Mouse (Mus musculus) thymus, adult 18-20 months (tissue): ENCODE data around the gene Tnfaip6.

Source experiments
- DNase-seq, 2 experiments: peaks; one replicate each; pipeline ENCODE4 v3.0.0; 2022; ENCODE audit warnings: mixed read lengths in 2 of 2

Tnfaip6 gene

GRCm38 (mm10) chr2:52053502-52053901 lies 15.7 kb downstream of the Tnfaip6 start:
- DNase-seq = no peak

DNA sequence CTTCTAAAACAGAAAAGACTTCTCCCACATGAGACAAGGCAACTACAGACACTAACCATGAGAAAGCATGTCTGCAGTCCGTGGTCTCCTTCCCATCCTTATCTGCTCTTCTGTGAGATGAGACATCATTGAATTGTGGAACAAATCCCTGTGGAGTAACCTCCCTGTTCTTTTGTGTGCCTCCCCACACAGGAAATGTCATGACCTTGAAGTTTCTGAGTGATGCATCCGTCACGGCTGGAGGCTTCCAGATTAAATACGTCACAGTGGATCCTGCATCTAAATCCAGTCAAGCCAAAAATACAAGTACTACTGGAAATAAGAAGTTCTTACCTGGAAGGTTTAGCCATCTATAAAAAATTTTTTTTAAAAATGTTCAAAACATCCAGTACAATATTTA lies 17.8 kb downstream of the Tnfaip6 start:
- DNase-seq = no peak

GRCm38 (mm10) chr2:52057099-52057498 lies 19.3 kb downstream of the Tnfaip6 start:
- DNase-seq = no peak

DNA sequence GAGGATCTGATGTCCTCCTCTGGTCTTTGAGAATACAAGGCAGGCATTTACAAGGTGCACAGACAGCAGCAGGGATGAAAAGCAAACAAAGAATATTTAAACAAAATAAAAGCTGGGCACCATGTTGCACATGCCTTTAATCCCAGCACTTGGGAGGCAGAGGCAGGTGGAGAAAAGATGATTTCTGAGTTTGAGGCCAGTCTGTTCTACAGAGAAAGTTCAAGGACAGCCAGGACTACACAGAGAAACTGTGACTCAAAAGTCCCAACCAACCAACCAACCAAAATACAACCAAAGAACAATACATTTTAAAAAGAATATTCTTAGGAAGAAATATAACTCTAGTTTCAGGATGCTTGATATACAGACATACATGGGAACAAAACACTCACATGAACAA lies 19.9 kb downstream of the Tnfaip6 start:
- no peak for DNase-seq

DNA sequence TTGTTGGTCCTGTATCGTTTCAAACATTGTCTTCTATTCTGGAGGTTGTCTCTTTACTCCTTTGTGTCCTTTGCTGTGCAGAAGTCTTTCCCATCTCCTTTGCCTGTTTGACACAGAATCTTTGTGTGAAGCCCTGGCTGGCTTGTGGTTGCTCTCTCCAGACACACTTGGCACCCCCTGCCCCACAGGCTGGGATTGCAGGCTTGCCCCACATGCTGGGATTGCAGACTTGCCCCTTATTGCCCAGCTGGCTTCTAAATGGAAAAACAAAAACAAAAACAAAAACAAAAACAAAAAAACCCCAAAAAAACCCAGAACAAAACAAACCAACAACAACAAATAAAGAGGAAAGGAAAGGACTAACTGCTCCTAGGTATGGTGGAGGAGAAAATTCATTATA lies 30.8 kb downstream of the Tnfaip6 start:
- DNase-seq = no peak

DNA sequence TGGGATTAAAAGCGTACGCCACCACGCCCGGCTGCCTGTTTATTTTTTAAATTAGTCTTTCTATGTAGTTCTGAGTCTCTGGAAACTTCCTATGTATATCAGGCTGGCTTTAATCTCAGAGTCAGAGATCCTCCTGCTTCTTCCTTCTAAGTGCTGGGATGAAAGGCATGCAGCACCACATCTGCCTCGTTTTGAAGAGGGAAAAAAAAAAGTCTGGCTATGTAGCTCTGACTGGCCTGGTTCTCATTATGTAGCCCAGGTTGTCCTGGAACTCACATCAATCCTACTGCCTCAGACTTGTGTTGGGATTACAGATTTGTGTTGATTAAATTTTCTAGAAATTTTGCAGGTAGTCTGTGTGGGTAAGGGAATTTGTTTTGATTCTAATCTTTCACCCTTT lies 33.0 kb downstream of the Tnfaip6 start:
- no peak for DNase-seq

DNA sequence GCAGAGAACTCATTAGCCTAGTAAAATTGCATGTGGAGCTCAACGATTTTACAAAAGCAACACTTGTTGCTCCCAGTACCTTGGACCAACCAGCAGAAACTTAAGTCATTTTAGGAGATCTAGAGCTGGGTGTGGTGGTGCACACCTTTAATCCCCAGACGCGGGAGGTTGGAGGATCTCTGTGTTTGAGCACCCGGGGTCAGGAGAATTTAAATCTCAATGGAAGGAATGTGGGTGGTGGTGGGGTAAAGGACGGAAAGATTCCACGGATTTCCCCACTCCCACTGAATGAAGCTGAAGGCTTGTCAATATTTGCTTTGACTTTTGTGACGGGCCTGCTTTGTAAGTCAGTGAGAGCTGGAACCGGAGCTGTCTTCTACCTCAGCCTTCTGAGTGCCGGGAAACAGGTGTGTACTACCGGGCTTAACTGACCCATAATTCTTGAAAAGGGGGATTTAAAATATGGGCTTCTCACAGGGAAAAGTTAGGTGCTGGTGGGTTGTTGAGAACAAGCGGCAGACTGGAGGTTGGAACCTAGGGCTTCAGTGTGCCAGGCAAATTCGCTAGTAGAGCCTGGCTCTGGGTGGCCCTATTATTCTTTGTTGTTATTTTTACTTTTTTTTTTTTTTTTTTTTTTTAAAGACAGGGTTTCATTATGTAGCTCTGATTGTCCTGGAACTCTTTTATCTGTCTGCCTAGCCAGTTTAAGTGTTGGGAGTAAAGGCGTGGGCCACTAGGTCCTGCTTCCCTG lies 33.6 kb downstream of the Tnfaip6 start:
- DNase-seq = no peak

GRCm38 (mm10) chr2:52072065-52072490 lies 34.3 kb downstream of the Tnfaip6 start:
- DNase-seq = no peak

GRCm38 (mm10) chr2:52072491-52073140 lies 34.8 kb downstream of the Tnfaip6 start, which contains the start of gene Rif1:
Rif1 (plus strand) TSS chr2:52072832.
- peak; percentile 65 to 69 for DNase-seq

DNA sequence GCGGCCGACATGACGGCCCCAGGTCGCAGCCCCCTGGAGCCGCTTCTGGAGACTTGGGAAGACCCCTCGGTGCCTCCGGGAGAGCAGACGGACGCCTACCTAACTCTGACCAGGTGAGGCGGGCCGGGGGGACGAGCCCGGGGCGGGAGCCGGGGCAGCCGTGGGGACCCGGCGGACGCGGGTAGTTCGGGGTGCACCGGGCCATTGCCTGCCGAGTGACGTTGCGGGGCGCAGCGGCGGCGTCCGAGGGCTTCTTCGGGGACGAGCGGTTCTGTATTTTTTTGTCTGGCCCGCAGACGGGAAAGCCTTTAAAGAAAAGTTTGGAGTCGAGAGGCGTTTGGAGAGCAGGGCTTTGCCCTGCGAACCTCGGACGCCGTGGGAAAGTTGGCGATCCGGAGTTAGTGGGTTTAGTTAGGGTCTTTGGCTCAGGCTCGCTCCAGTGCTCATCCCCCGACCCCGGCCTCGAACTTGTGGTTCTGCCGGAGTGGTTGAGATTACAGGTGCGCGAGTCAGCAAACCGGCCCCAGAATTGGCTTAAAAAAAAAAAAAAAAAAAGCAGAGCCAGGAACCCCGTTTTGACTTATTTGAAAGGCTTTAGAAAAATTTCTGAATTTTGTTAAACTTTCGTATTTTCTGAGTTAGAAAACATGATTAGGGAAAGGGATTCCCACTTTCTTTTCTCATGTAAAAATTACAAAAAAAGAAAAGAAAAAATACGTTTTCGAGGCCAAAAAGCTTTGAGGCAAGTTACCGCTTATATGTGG lies 35.5 kb downstream of the Tnfaip6 start:
- peak; percentile 27 to 31 for DNase-seq

DNA sequence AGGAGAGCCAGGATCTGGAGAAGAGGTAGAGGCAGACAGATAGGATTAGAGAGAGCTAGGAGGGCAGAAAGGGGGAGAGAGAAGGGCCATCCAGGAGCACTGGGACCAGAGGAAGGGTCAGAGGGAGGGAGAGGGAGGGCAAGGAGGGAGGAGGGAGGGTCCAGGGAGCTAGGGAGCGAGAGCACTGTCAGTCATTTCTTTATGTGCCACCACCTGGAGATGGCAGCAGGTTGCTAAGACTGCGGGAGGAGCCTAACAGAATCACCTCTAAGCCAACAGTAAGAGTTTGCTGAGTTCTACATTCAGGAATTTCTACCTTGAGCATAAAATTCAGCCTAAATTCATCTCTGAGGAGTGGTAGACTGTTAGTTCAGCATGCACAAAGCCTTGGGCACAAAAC lies 40.9 kb downstream of the Tnfaip6 start:
- DNase-seq = no peak

- DNase-seq = no peak
Observed at GRCm38 (mm10) chr2:52084013-52084412, 46.2 kb downstream of the Tnfaip6 start.

- DNase-seq = no peak
Observed at GRCm38 (mm10) chr2:52084571-52084970, 46.8 kb downstream of the Tnfaip6 start.
